Mouse (Mus musculus): ENCODE measurements at regions not wholly inside any gene's neighbourhood (a gene's known extent, or its start where the extent isn't known, plus 50 kb on each side); places are given as distances from the start of the nearest gene placed in this dataset.

DNA sequence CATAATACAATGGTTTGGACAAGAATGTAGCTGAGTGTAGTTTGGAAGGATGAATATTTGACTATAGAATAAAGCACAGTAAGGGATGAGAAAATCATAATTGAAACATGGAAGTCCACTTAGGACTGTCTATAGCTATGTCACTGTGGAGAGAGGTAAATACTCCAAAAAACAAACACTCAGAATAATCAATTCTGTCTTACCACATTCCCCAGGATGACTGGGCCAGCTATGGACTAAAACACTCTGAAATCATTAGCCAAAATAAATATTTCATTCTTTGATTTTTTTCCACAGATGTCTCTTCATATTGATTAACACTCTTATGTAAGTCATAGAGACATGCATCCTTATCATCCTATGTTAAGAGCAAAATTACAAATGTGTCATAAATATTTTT is 274.1 kb upstream of the Klf6 start:
- no peak for TF ChIP-seq POLR2A (IDR thresholded peaks at IDR 0.05; ENCODE audit: control insufficient read depth in 1 of 2, insufficient read depth in 1 of 2, low read depth in 1 of 2, low read length in 2 of 2, poor library complexity in 1 of 2)
- no peak for TF ChIP-seq EP300 (IDR thresholded peaks at IDR 0.05; ENCODE audit: low read depth in 1 of 2, low read length in 2 of 2)
- TF ChIP-seq POLR2AphosphoS5 (IDR thresholded peaks at IDR 0.05; ENCODE audit: borderline replicate concordance, low read depth, low read length) = no peak
- TF ChIP-seq USF2 (IDR thresholded peaks at IDR 0.05; ENCODE audit: borderline replicate concordance in 1 of 2, insufficient read depth in 1 of 2, low read depth in 1 of 2, low read length in 2 of 2) = no peak
- TF ChIP-seq HCFC1 (IDR thresholded peaks at IDR 0.05; ENCODE audit: low read depth, low read length) = no peak
- TF ChIP-seq ZMIZ1 (IDR thresholded peaks at IDR 0.05; ENCODE audit: low read depth, low read length) = no peak
- TF ChIP-seq CTCF (IDR thresholded peaks at IDR 0.05 in 2 of 3, conservative IDR thresholded peaks at IDR 0.05 in 1 of 3; ENCODE audit: control insufficient read depth in 1 of 3, insufficient read depth in 1 of 3, low read depth in 2 of 3, low read length in 3 of 3, poor library complexity in 1 of 3, severe bottlenecking in 1 of 3) = no peak
- no peak for TF ChIP-seq MAFK (IDR thresholded peaks at IDR 0.05; ENCODE audit: borderline replicate concordance, low read depth, low read length)
- no peak for TF ChIP-seq TAL1 (IDR thresholded peaks at IDR 0.05; ENCODE audit: low read length)

Data from MEL (cell line).